Mouse (Mus musculus) hindbrain, embryonic 12.5 days (tissue): ENCODE results near the gene Slc22a15. TPM values are rescaled to one million over a fixed set of nuclear protein-coding genes. Genes with fewer than 3 reads are reported as not detected.

Experiments used
- ATAC-seq: fragments of 200-750 bp; cut with Nextera tagmentation; 2 replicates; pipeline ENCODE4 v1.8.0; 2017; ENCODE audit warnings: moderate TSS enrichment; ENCODE audit not compliant: low FRiP score
- H3K27ac ChIP-seq: fragments of 300-500 bp; sonication (generic); 2 replicates; pipeline ENCODE4 v1.5.1; 2016; ENCODE audit warnings: mild to moderate bottlenecking
- H3K27me3 ChIP-seq: fragments of 300-500 bp; sonication (generic); 2 replicates; pipeline ENCODE4 v1.6.1; 2016; ENCODE audit warnings: mild to moderate bottlenecking
- H3K36me3 ChIP-seq: fragments of 300-500 bp; sonication (generic); 2 replicates; pipeline ENCODE4 v1.6.1; 2016; ENCODE audit warnings: mild to moderate bottlenecking
- H3K4me1 ChIP-seq: fragments of 300-500 bp; sonication (generic); 2 replicates; pipeline ENCODE4 v1.6.1; 2016
- H3K4me2 ChIP-seq: fragments of 300-500 bp; sonication (generic); replicated peaks from 2 replicates; pipeline ENCODE4 v1.6.1; 2016; ENCODE audit warnings: mild to moderate bottlenecking
- H3K4me3 ChIP-seq: fragments of 300-500 bp; sonication (generic); 2 replicates; pipeline ENCODE4 v1.5.1; 2016; ENCODE audit warnings: mild to moderate bottlenecking
- H3K9ac ChIP-seq: fragments of 300-500 bp; sonication (generic); 2 replicates; pipeline ENCODE4 v1.6.1; 2016; ENCODE audit warnings: mild to moderate bottlenecking, moderate library complexity
- H3K9me3 ChIP-seq: fragments of 300-500 bp; sonication (generic); replicated peaks from 2 replicates; pipeline ENCODE4 v1.6.1; 2016; ENCODE audit warnings: mild to moderate bottlenecking
- WGBS: fragments of 180-500 bp; shearing (Covaris S2); methylation state at CpG from one replicate; pipeline ENCODE4 v1.1.7; 2016; 5-methylcytosine and 5-hydroxymethylcytosine counted together
- polyA plus RNA-seq: library from polyadenylated mRNA; unstranded; fragments of >200 nt; fragmentation: Nextera tagmentation; extraction: Ambion mirVana; gene quantifications from 2 replicates; pipeline ENCODE4 v1.2.1, GENCODE M21; 2016

The Slc22a15 gene
- polyA plus RNA-seq, 1 experiment from 2014 or later: 9.3 TPM

DNA sequence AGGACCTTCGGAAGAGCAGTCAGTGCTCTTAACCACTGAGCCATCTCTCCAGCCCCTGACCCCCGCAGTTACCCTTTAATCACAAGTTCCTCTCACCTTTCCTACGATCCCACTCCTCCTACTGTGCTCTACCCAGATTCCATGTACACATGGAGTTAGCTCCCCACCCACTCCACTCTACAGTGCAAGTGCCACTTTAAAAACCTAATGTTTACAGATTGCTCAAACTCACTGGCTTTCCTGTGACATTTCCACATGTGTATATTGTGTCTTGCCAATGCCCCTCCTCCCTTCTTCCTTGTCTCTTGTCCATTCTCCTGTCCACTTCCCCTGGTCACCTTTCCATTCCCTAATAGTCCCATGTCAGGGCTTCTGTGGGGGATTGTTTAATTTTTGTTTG is 15.6 kb upstream of the Slc22a15 start:
- no peaks in the 10 kb centered on the region for H3K4me1 ChIP-seq
- H3K4me2 ChIP-seq: no peak overlapping the region
- H3K36me3 ChIP-seq: no peaks in the 10 kb centered on the region
- no peak for ATAC-seq
- H3K27ac ChIP-seq: no peak overlapping the region
- no peaks in the 10 kb centered on the region for H3K27me3 ChIP-seq
- H3K9me3 ChIP-seq: no peaks in the 10 kb centered on the region
- H3K9ac ChIP-seq: no peak overlapping the region
- WGBS: 87% methylated on average over 3 of the region's 3 CpGs
- H3K4me3 ChIP-seq: no peak overlapping the region

- Histone ChIP-seq H3K27ac (no peak overlapping the region), H3K27me3 (no peaks in the 10 kb centered on the region), H3K9ac (no peak overlapping the region), H3K9me3 (no peaks in the 10 kb centered on the region), H3K4me1 (no peaks in the 10 kb centered on the region), H3K4me3 (no peak overlapping the region), H3K4me2 (no peak overlapping the region), H3K36me3 (no peaks in the 10 kb centered on the region)
- no peak for ATAC-seq
- 76% methylated on average over 7 of the region's 7 CpGs for WGBS
These were observed 14.9 kb upstream of the Slc22a15 start for GRCm38 (mm10) chr3:101939152-101939551.

DNA sequence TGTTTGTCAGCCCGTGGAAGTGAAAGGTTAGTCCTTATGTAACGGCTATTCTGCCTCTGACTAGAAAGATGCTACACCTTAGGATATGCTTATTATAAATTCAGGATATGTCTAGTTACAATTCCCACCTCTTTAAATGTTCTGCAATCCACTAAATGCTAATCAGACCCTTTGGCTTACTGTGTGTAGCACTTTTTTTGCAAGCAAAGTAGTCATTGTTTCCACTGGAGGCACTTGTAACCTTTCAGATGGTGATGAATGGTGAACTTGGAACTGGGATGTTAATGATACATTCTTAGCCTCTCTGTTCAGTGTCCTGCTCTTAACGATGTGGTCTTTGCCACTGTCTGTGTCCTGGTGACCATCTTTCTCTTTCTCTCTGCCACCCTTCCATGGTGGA is 12.1 kb upstream of the Slc22a15 start:
- no peaks in the 10 kb centered on the region for H3K27me3 ChIP-seq
- no peaks in the 10 kb centered on the region for H3K36me3 ChIP-seq
- H3K27ac ChIP-seq: no peak overlapping the region
- 46% methylated on average over 3 of the region's 3 CpGs for WGBS
- no peak overlapping the region for H3K9ac ChIP-seq
- no peak overlapping the region for H3K4me3 ChIP-seq
- no peak overlapping the region for H3K4me2 ChIP-seq
- ATAC-seq: no peak
- H3K9me3 ChIP-seq: no peaks in the 10 kb centered on the region
- H3K4me1 ChIP-seq: no peaks in the 10 kb centered on the region

- no peak overlapping the region for H3K4me2 ChIP-seq
- WGBS: 97% methylated on average over 2 of the region's 2 CpGs
- H3K9me3 ChIP-seq: no peaks in the 10 kb centered on the region
- H3K36me3 ChIP-seq: no peaks in the 10 kb centered on the region
- peaks cover 6% of the 10 kb centered on the region; the same call in 1 of the 2 replicates for H3K4me1 ChIP-seq
- no peak overlapping the region for H3K27ac ChIP-seq
- no peak overlapping the region for H3K9ac ChIP-seq
- no peak overlapping the region for H3K4me3 ChIP-seq
- no peaks in the 10 kb centered on the region for H3K27me3 ChIP-seq
- no peak for ATAC-seq
These were observed 9.6 kb upstream of the Slc22a15 start for GRCm38 (mm10) chr3:101933820-101934219.

GRCm38 (mm10) chr3:101929105-101929876 is 5.0 kb upstream of the Slc22a15 start:
- no peak overlapping the region for H3K4me3 ChIP-seq
- no peak overlapping the region for H3K9ac ChIP-seq
- H3K4me2 ChIP-seq: no peak overlapping the region
- peaks cover 19% of the 10 kb centered on the region for H3K4me1 ChIP-seq
- H3K36me3 ChIP-seq: no peaks in the 10 kb centered on the region
- no peaks in the 10 kb centered on the region for H3K9me3 ChIP-seq
- H3K27ac ChIP-seq: no peak overlapping the region
- H3K27me3 ChIP-seq: no peaks in the 10 kb centered on the region
- WGBS: 40% methylated on average over 4 of the region's 4 CpGs
- ATAC-seq: peak; percentile 65

DNA sequence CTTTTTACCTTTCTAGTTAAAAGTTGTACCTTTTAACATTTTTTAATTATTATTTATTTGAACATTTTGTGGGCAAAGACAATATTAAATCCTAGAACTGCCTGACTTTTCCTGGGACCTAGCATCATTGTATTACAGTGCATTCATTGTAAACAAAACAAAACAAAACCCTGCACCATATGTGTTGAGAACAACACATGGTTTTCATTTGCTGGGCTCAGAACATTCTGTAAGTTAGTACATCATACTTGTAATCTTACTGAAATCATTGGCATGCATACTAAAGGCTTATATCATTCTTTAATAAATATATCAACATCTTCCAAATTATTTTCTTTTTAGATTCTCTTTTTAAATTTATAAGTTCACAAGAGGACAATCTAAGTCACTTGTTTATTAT is 2.4 kb upstream of the Slc22a15 start:
- Histone ChIP-seq H3K36me3 (no peaks in the 10 kb centered on the region), H3K9me3 (no peaks in the 10 kb centered on the region), H3K4me3 (no peak overlapping the region), H3K4me2 (no peak overlapping the region), H3K27ac (no peak overlapping the region), H3K27me3 (no peaks in the 10 kb centered on the region), H3K9ac (no peak overlapping the region), H3K4me1 (peaks cover 36% of the 10 kb centered on the region)
- ATAC-seq: no peak

DNA sequence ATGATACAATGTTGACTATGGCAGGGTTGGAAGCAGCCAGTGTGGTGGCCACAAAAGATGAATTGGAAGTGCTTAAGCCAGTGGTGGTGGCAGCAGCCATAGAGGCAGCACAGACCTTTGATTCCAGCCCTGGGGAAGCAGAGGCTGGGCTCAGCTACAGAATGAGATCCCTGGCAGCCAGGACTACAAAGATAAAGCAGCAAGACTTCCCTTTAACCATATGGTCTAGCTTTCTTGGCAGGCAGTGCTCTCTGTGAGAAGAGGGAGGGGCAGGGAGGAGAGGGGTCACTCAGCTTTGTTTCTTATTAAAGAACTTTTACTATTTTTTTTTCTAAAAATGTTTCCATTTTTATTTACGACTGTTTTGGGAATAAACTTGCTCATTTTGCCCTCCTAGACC is 1.4 kb upstream of the Slc22a15 start:
- 0 out of 2 replicates have a peak, but pooled peaks cover 2% of the 10 kb centered on the region for H3K36me3 ChIP-seq
- no peaks in the 10 kb centered on the region for H3K9me3 ChIP-seq
- WGBS: 79% methylated on average over 1 of the region's 1 CpGs
- no peak for ATAC-seq
- H3K9ac ChIP-seq: no peak overlapping the region
- H3K4me3 ChIP-seq: no peak overlapping the region
- no peaks in the 10 kb centered on the region for H3K27me3 ChIP-seq
- H3K4me1 ChIP-seq: peaks cover 33% of the 10 kb centered on the region
- H3K27ac ChIP-seq: peak overlapping the region; percentile 71
- peak overlapping the region; percentile 71 for H3K4me2 ChIP-seq

DNA sequence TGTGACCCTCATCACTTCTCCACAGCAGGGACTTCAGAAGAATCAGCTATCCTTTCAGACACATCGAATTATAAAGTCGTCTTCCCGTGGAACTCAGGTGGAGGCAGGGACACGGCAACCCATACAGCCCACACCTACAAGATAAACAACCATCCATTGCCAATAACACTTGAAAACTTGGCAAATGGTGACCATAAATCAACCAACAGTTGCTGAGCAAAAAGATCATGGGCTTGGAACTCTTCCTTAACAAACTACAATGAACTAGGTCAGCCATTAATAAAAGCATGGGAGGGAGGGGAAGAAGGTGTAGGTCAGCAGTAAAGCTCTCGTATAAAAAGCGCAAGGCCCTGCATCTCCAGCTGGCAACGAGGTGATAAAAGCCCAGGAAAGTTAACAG is 1.9 kb downstream of the Slc22a15 start:
- Histone ChIP-seq H3K9me3 (no peaks in the 10 kb centered on the region), H3K36me3 (0 out of 2 replicates have a peak, but pooled peaks cover 2% of the 10 kb centered on the region), H3K4me1 (peaks cover 33% of the 10 kb centered on the region), H3K4me3 (no peak overlapping the region), H3K9ac (no peak overlapping the region), H3K27ac (no peak overlapping the region), H3K4me2 (peak overlapping the region; percentile 71), H3K27me3 (no peaks in the 10 kb centered on the region)
- 90% methylated on average over 7 of the region's 7 CpGs for WGBS
- no peak for ATAC-seq

- H3K4me1 ChIP-seq: peaks cover 18% of the 10 kb centered on the region
- H3K36me3 ChIP-seq: peaks cover 6% of the 10 kb centered on the region
- no peak for ATAC-seq
- H3K4me2 ChIP-seq: no peak overlapping the region
- no peak overlapping the region for H3K9ac ChIP-seq
- no peaks in the 10 kb centered on the region for H3K9me3 ChIP-seq
- no peak overlapping the region for H3K4me3 ChIP-seq
- no peaks in the 10 kb centered on the region for H3K27me3 ChIP-seq
- 96% methylated on average over 3 of the region's 3 CpGs for WGBS
- no peak overlapping the region for H3K27ac ChIP-seq
These were observed 5.7 kb downstream of the Slc22a15 start for GRCm38 (mm10) chr3:101918526-101918925.

DNA sequence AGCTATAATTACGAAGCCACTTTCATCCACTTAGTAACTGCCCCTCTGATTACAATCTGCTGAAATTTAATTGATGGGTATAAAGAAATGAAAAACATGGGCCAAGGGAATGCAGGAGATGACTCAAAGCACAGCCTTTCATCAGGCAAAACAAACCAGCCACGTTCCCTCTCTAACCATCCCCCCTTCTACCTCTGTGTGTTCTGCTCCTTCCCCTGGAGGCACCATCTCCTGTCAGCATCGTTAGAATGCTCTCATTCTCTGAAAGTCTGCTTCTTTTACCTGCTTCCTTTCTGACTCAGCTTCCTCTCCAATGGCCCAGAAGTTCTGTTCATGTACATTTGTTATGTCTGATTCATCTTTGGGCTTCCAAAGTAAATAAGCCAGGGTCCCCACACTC is 6.6 kb downstream of the Slc22a15 start:
- no peak overlapping the region for H3K4me2 ChIP-seq
- no peak overlapping the region for H3K9ac ChIP-seq
- 44% methylated on average over 3 of the region's 3 CpGs for WGBS
- ATAC-seq: no peak
- peaks cover 10% of the 10 kb centered on the region for H3K4me1 ChIP-seq
- H3K9me3 ChIP-seq: no peaks in the 10 kb centered on the region
- no peaks in the 10 kb centered on the region for H3K27me3 ChIP-seq
- 0 out of 2 replicates have a peak overlapping the region, but pooled peaks have one; percentile 1 for H3K27ac ChIP-seq
- H3K4me3 ChIP-seq: no peak overlapping the region
- peaks cover 6% of the 10 kb centered on the region for H3K36me3 ChIP-seq

- H3K9me3 ChIP-seq: no peaks in the 10 kb centered on the region
- peaks cover 9% of the 10 kb centered on the region for H3K36me3 ChIP-seq
- no peak overlapping the region for H3K4me2 ChIP-seq
- H3K9ac ChIP-seq: no peak overlapping the region
- H3K27ac ChIP-seq: no peak overlapping the region
- WGBS: 75% methylated on average over 5 of the region's 5 CpGs
- no peaks in the 10 kb centered on the region for H3K27me3 ChIP-seq
- peaks cover 2% of the 10 kb centered on the region; the same call in 1 of the 2 replicates for H3K4me1 ChIP-seq
- no peak overlapping the region for H3K4me3 ChIP-seq
- ATAC-seq: no peak
These were observed 7.7 kb downstream of the Slc22a15 start for GRCm38 (mm10) chr3:101916525-101916924.

DNA sequence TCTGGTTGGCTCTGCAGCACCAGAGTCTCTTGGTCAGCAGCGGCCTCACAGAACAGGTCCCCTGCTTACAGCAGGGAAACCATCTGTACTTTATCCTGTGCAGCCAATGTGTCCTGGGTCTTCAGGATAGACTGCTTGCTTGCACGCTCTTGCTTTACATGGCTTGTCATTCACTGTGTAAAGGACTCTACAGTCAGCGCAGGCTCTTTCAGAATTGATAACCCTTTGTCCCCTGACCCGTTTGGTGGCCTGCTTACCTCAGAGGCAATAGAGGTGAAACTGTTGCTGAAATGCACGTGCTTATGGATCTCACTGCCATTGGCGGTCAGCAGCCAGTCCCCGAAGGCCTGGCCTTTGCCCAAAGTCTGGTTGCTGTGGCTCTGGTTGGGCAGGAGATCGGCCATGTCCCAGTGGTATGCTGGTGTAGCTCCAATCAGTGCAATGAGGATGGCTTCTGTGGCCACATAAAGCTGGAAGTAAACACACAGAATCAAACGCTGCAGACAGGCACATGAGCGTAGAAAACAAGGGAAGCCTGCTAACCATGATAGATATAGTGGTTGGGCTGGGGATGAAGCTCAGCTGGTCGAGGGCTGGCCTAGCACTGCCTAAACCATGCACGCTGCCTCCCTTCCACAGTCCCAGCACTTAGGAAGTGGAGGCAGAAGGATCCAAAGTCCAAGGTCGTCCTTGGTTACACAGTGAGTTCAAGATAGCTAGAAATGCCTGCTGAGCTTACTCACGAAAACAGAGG is 9.0 kb downstream of the Slc22a15 start:
- Histone ChIP-seq H3K4me2 (no peak overlapping the region), H3K4me3 (no peak overlapping the region), H3K9me3 (no peaks in the 10 kb centered on the region), H3K9ac (no peak overlapping the region), H3K4me1 (peaks cover 2% of the 10 kb centered on the region; the same call in 1 of the 2 replicates), H3K36me3 (peaks cover 8% of the 10 kb centered on the region), H3K27me3 (no peaks in the 10 kb centered on the region), H3K27ac (no peak overlapping the region)
- ATAC-seq: no peak
- WGBS: 81% methylated on average over 14 of the region's 14 CpGs
